Mouse (Mus musculus): ENCODE results near the gene Ccdc15.
A peak's percentile ranks its signal among the peaks of the same experiment; 100 is the strongest.

The Ccdc15 gene

GRCm38 (mm10) chr9:37230486-37231195, 117.6 kb downstream of the Ccdc15 start:
- no peak for DNase-seq (ENCODE audit: low spot score)

- DNase-seq (ENCODE audit: low spot score) = peak; percentile 85
These were observed 118.3 kb downstream of the Ccdc15 start for GRCm38 (mm10) chr9:37229880-37230325.
